Mouse (Mus musculus): ENCODE data around the gene Glyr1.

Glyr1 gene

GRCm38 (mm10) chr16:5011285-5011684 lies 38.4 kb downstream of the Glyr1 start:
- DNase-seq (ENCODE audit: low spot score in 2 of 2), result no peak

GRCm38 (mm10) chr16:5010371-5010935 lies 39.2 kb downstream of the Glyr1 start:
- no peak for DNase-seq (ENCODE audit: low spot score in 2 of 2)

DNA sequence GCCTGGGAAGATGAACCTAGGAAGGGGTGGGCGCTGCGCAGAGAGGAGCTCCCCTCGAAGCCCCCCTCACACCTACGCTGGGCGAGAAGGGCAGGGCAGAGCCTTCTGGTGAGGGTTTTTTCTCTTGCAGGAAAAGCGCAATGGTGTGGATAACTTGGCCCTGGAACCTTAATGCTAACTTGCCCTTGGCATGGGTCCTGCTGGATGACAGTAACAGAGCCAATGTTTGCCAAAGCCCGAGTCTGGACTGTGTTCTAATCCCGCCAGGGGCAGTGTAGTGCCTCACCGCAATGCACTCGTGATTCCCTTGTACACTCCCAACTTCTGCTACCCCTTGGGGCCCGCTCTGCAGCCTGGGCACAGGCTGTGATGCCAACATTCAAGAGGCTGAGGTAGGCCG lies 41.6 kb downstream of the Glyr1 start:
- no peak for DNase-seq (ENCODE audit: low spot score in 2 of 2)

- DNase-seq (ENCODE audit: low spot score in 2 of 2), result no peak
Observed at GRCm38 (mm10) chr16:5007492-5007891, 42.2 kb downstream of the Glyr1 start.

GRCm38 (mm10) chr16:5007067-5007466 lies 42.6 kb downstream of the Glyr1 start, which contains the start of gene Smim22:
Gene Smim22, plus strand, starts transcription at chr16:5007288.
- DNase-seq (ENCODE audit: low spot score in 2 of 2), result no peak

DNA sequence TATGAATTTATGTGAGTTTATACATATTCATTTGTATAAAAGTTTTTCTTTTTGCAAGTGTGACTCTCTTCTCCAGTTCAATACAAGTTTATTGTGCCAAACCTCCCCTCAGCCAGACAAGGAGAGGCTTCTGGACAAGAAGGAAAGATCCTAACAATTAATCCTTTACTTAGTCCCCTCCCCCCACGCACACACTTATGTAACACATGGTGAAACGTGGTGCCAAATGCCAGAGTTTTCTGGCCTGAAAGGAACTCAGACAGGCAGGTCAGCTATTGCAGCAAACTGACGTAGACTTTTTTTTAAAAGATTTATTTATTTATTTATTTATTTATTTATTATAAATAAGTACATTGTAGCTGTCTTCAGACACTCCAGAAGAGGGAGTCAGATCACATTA lies 49.1 kb downstream of the Glyr1 start:
- DNase-seq (ENCODE audit: low spot score in 2 of 2), result no peak

GRCm38 (mm10) chr16:4998984-4999383 lies 50.7 kb downstream of the Glyr1 start:
- no peak for DNase-seq (ENCODE audit: low spot score in 2 of 2)

DNA sequence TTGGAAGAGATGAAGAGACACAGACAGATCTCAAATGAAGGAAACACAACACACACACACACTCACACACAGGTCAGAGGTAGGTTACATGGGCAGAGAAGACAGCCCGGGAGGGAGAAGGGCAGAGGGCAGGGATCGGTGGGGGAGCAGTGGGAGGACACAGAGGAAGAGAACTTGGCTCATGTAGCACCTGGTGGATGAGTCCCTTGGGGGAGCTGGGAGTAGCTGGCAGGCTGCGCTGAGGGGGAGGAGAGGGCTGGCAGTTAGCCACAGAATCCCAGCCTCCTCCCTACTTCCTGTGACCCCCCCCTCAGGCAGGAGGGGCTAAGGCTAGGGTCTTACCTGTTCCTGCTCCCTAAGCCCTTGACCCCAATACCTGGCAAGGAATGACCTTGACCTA lies 52.1 kb downstream of the Glyr1 start, which contains the start of gene Sept12:
TSS of gene Sept12 (minus strand) at position 300 of the 400 bp plus-strand sequence.
- DNase-seq (ENCODE audit: low spot score in 2 of 2), result no peak

DNA sequence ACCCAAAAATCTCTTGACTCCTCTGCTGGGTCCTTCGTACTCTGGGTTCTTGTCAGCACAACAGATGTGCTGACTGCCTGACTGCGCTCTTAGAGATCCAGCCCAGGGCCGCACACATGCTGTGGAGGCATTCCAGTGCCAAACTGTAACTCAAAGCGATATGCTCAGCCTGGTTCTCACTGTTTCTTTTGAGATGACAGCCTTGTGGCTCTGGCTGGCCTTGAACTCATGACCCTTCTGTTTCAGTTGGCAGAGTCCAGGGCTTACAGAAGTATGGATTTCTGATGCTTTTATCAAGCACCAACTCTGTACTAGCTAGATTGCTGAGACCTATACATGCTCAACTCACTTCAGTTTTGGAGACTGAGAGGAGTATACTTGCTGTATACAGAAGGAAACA lies 56.4 kb downstream of the Glyr1 start:
- DNase-seq (ENCODE audit: low spot score in 2 of 2), result no peak

DNA sequence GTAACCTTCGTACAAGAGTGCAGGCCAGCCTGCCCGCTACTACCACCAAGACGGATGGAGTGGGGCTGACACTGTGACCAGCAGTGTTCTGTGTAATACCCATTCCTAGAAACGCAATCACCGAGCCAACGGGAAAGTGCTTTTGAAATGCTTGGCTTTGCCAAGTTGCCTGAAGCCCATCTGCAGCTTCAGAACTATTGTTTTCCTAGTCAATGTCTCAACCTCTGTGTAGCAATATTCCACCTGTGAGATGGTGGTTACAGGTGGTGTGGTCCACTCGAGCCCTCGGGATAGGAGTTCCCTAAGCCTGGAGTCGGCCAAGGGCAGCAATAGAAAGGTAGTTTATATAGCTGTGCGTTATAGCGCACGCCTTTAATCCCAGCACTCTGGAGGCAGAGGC lies 64.9 kb downstream of the Glyr1 start:
- no peak for DNase-seq (ENCODE audit: low spot score in 2 of 2)

DNA sequence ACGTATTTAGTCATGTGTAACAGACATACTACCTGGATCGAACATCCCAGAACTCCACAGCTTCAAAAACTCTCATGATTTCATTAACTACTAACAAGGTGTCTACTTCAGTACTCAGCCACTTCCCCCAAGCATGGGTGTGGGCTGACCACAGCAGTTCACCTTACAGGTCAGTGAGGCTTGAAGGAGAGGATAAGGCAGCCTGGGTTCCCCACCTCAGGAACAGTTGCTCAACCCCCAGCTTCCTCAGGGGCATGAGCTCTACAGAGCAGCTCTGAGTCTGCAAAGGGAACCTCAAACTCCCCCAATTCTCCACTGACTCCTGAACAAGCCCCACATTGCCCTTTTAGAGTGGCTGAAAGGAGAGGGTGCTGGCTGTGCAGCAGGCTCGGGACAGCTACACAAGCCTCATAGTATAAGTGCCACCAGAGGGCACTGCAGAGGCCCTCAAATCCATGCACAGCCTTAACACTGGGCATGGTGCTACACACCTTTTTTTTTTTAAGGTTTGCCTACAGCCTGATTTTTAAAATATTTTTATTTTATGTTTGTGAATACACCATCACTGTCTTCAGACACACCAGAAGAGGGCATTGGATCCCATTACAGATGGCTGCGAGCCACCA lies 69.8 kb downstream of the Glyr1 start:
- no peak for DNase-seq (ENCODE audit: low spot score in 2 of 2)

GRCm38 (mm10) chr16:4978275-4979051 lies 71.2 kb downstream of the Glyr1 start:
- peak; percentile 47 to 56 for DNase-seq (ENCODE audit: low spot score in 2 of 2)

DNA sequence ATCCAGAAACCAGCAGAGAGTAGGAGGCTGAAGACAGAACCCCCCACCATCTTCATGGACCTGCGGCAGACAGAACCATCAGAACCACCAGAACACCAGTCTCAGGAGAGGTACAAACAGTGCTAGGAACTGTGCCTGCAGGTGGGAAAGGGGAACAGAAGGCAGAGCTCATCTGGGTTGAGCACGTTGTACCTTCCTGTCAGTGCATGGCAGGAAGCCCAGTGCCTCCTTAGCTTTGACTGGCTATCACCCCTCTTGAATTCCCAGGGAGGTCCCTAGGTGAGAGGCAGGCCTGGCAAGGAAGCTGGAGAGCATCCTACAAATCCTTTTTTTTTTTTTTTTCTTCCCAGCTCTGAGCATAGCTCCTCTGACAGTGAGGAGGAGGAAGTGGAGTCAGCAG lies 73.5 kb downstream of the Glyr1 start:
- DNase-seq (ENCODE audit: low spot score in 2 of 2), result peak; percentile 39 to 51

DNA sequence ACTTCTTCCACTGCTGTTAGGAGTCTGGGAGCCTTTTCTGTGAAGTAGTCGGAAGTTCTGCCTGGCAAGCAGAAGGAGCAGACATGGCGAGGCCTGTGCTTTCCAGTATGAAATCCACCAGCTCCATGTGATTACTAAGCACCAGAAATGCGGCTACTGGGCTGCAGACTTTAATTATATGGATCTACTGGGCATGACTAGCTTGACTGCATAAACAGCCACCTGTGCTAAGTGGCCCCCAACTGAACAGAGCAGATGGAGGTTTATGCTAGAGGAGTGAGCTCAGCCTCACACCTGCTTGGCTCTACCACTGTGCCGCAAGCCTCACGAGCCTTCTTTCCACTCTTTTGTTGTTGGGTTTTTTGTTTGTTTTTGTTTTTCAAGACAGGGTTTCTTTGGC lies 75.1 kb downstream of the Glyr1 start:
- no peak for DNase-seq (ENCODE audit: low spot score in 2 of 2)

GRCm38 (mm10) chr16:4971626-4972025 lies 78.0 kb downstream of the Glyr1 start:
- no peak for DNase-seq (ENCODE audit: low spot score in 2 of 2)

DNA sequence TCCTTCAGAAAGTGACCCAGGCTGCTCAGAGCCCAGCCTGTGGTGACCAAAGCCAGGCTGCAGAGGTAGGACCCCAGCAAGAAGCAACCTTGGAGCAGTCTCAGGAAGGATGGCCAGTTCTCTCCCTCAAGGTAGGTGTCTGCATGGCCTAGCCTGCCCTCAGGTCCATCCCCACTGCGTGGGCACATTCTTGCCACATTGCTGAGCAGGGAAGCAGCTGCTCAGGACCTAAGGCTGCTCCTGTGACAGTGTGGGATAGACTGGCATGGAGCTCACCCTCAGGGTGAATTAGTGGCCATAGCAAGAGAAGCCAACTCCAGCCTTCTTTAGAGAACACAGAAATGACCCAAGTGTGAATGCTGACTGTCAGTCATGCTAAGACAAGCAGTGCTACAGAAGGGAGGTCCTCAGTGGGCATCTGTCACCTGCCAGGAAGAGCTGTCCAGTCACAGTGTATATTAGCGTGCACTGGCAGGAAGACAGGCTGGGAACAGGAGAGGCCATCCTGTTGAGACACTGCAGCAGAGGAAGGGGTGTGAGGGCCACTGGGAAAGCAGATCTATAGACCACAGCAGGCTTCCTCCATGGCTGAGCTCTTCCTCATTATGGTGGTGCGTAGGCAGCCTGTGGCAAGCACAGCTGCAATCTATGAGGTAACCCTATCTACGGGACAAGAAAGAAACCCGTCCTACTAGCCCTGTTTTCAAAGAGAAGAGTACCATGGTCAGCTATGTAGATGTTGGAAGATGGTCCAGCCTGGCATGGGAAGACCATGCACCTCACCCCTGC lies 80.4 kb downstream of the Glyr1 start:
- DNase-seq (ENCODE audit: low spot score in 2 of 2), result no peak

- DNase-seq (ENCODE audit: low spot score in 2 of 2), result no peak
Observed at GRCm38 (mm10) chr16:4968426-4968825, 81.2 kb downstream of the Glyr1 start.

GRCm38 (mm10) chr16:4965392-4966129 lies 84.1 kb downstream of the Glyr1 start:
- no peak for DNase-seq (ENCODE audit: low spot score in 2 of 2)

DNA sequence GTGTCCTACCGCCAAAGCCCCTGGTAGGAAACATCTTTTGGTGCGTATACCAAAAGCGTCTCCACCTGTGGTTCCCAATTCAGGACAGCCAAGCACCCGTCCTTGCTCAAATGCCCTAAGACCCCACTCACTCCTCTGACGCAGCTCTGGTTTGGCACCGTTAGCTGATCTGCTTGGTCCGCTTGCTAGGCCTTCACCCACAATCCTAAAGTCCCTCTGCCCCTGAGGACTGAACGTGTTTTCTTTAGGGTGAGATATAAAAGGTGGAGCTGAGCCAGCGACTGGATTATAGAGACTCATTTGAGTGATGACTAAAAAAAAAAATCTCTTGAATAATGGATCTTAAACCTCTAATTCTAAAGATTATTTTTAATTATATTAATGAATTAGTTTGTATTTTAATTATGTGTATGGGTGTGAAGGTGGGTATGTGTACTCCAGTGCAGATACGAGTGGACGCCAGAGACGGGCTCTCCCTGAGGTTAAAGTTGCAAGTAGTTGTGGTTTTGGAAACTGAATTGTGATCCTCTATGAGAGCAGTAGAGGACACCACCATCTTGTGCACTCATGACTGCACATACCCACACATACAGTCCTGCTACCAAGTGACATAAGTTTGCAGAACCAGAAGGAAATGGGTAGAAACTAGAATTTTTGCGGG lies 84.8 kb downstream of the Glyr1 start:
- DNase-seq (ENCODE audit: low spot score in 2 of 2), result no peak
